Mouse (Mus musculus) hindbrain, embryonic 11.5 days (tissue): ENCODE data around the gene Rbl1. TPM values are rescaled to one million over a fixed set of nuclear protein-coding genes. Genes with fewer than 3 reads are reported as not detected.
A peak's percentile ranks its signal among the peaks of the same experiment; 100 is the strongest.
"Not testable (repeated sequence)": the region's sequence is repeated elsewhere in the genome, so short reads cannot be mapped to it uniquely, and the experiment has no call there.

Experiments
- ATAC-seq: fragments of 200-750 bp; cut with Nextera tagmentation; 2 replicates; pipeline ENCODE4 v1.8.0; 2017; ENCODE audit warnings: mild to moderate bottlenecking, moderate TSS enrichment, moderate library complexity; ENCODE audit not compliant: low FRiP score
- DNase-seq: peaks from one replicate; pipeline ENCODE4 v3.0.0-alpha.2; 2015; ENCODE audit warnings: low spot score
- H3K27ac ChIP-seq: fragments of 300-500 bp; sonication (generic); 2 replicates; pipeline ENCODE4 v1.5.1; 2014; ENCODE audit warnings: mild to moderate bottlenecking, low read depth, low read length
- H3K27me3 ChIP-seq: fragments of 300-500 bp; sonication (generic); 2 replicates; pipeline ENCODE4 v1.6.1; 2014; ENCODE audit warnings: mild to moderate bottlenecking, low read length, moderate library complexity, mixed read lengths; ENCODE audit not compliant: control insufficient read depth, insufficient read depth
- H3K36me3 ChIP-seq: fragments of 300-500 bp; sonication (generic); 2 replicates; pipeline ENCODE4 v1.6.1; 2014; ENCODE audit warnings: mild to moderate bottlenecking, low read length, moderate library complexity, mixed read lengths; ENCODE audit not compliant: control insufficient read depth, insufficient read depth
- H3K4me1 ChIP-seq: fragments of 300-500 bp; sonication (generic); replicated peaks from 2 replicates; pipeline ENCODE4 v1.6.1; 2014; ENCODE audit warnings: low read length, mixed read lengths; ENCODE audit not compliant: control insufficient read depth, insufficient read depth
- H3K4me2 ChIP-seq: fragments of 300-500 bp; sonication (generic); replicated peaks from 2 replicates; pipeline ENCODE4 v1.6.1; 2014; ENCODE audit warnings: mild to moderate bottlenecking, low read depth, low read length
- H3K4me3 ChIP-seq: fragments of 300-500 bp; sonication (generic); 2 replicates; pipeline ENCODE4 v1.5.1; 2014; ENCODE audit warnings: low read depth, low read length
- H3K9ac ChIP-seq: fragments of 300-500 bp; sonication (generic); 2 replicates; pipeline ENCODE4 v1.6.1; 2014; ENCODE audit warnings: low read depth, low read length
- H3K9me3 ChIP-seq: fragments of 300-500 bp; sonication (generic); 2 replicates; pipeline ENCODE4 v1.6.1; 2016; ENCODE audit warnings: low read length; ENCODE audit not compliant: control insufficient read depth
- WGBS: fragments of 180-500 bp; shearing (Covaris S2); extraction: QIAGEN DNeasy Blood & Tissue Kit; methylation state at CpG from one replicate; pipeline ENCODE4 v1.1.7; 2014; 5-methylcytosine and 5-hydroxymethylcytosine counted together
- polyA plus RNA-seq: library from polyadenylated mRNA; unstranded; fragments of >200 nt; fragmentation: Nextera tagmentation; extraction: Ambion mirVana; gene quantifications from 2 replicates; pipeline ENCODE4 v1.2.1, GENCODE M21; 2014

The Rbl1 gene
- polyA plus RNA-seq, 1 experiment from 2014 or later, result 31.8 TPM

DNA sequence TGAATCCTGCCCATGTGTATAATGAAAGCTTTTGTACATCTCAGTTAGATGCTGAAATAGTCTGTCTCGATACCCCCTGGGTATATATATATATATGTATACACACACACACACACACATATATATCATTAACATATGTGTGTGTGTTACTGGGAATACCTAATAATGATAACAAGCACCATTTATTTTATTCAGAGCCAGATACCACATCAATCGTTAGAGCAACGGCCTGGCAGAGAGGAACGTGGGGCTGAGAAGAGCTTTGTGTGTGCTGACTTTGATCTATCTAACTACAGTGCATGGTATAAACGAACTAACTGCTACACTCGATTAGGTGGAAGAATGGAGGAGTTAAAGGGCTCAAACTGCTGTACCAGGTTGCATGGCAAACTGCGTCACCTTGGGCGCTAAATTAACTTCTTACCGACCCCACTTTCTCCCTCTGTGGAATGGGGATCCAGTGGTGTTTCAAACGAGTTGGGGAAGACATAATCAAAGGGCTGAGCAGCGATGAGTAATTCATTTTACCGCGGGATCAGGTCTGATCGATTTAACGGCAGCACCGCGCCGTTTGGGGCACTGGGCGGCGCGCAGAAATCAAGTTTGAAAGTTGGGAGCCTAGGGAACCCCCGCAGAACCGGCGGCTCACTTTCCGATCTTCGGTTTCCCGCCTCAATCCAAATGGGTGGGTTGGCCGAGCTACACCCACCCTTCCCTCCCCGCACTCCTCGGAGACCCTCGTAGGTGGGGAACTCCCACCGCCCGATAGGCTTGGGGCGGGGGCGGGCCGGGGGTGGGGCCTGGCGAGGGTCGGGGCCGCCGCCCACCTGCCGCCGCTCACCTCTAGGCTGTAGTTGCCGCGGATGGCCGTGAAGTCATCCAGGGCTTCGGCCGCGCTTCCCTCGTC is 622 bp downstream of the Rbl1 start:
- 3% methylated on average over 44 of the region's 49 CpGs for WGBS
- DNase-seq, result no peak
- ATAC-seq, result peak; percentile 87

DNA sequence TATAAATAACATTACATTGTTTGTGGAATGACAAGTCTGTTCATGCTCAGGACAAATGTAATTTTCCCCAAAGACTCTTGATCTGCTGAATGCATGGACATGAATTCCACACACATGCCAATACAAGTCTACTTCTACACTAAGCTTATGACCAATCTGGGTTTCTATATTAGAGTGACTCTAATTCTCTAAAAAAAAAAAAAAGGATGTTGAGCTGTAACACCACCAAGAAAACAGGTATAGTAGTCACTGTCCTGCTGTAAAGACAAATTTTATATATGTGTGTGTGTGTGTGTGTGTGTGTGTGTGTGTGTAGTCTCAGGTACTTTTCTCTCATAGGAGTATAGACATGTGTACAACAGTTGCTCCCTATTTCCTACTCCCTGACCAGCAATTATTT is 1.3 kb downstream of the Rbl1 start:
- DNase-seq (no peak), ATAC-seq (no peak)
- Histone ChIP-seq H3K9ac (no peak overlapping the region), H3K36me3 (peaks cover 10% of the 10 kb centered on the region), H3K27ac (no peak overlapping the region), H3K4me2 (no peak overlapping the region), H3K4me3 (peak overlapping the region; percentile 75), H3K27me3 (no peaks in the 10 kb centered on the region), H3K4me1 (no peaks in the 10 kb centered on the region), H3K9me3 (no peaks in the 10 kb centered on the region)

More for the DNA sequence above, 622 bp downstream of the Rbl1 start:
- Histone ChIP-seq H3K27ac (peak overlapping the region; percentile 94), H3K4me1 (no peaks in the 10 kb centered on the region), H3K9me3 (no peaks in the 10 kb centered on the region), H3K27me3 (no peaks in the 10 kb centered on the region), H3K36me3 (peaks cover 7% of the 10 kb centered on the region), H3K9ac (peak overlapping the region; percentile 85), H3K4me3 (peak overlapping the region; percentile 75), H3K4me2 (peak overlapping the region; percentile 85)

DNA sequence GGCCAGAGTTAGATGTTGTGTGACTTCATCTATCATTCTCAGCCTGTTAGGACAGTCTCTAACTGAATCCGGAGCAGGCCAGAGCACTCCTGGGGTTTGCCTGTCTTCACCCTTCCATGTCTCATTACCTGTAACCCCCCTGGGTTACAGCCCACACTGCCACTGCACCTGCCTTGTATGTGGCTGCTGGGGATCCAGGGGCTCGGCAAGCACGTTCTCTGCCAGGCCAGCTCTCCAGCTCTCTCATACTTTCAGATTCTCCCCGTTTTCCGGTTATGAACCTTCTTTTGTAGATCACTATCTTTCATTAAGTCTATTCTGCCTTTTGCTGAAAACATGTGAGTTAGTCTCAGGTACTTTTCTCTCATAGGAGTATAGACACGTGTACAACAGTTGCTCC is 2.0 kb downstream of the Rbl1 start:
- no peaks in the 10 kb centered on the region for H3K9me3 ChIP-seq
- no peak overlapping the region for H3K9ac ChIP-seq
- no peak overlapping the region for H3K27ac ChIP-seq
- peaks cover 10% of the 10 kb centered on the region for H3K36me3 ChIP-seq
- H3K27me3 ChIP-seq, result no peaks in the 10 kb centered on the region
- WGBS, result 75% methylated on average over 6 of the region's 6 CpGs
- H3K4me1 ChIP-seq, result no peaks in the 10 kb centered on the region
- DNase-seq, result no peak
- H3K4me2 ChIP-seq, result no peak overlapping the region
- H3K4me3 ChIP-seq, result no peak overlapping the region
- ATAC-seq, result no peak

DNA sequence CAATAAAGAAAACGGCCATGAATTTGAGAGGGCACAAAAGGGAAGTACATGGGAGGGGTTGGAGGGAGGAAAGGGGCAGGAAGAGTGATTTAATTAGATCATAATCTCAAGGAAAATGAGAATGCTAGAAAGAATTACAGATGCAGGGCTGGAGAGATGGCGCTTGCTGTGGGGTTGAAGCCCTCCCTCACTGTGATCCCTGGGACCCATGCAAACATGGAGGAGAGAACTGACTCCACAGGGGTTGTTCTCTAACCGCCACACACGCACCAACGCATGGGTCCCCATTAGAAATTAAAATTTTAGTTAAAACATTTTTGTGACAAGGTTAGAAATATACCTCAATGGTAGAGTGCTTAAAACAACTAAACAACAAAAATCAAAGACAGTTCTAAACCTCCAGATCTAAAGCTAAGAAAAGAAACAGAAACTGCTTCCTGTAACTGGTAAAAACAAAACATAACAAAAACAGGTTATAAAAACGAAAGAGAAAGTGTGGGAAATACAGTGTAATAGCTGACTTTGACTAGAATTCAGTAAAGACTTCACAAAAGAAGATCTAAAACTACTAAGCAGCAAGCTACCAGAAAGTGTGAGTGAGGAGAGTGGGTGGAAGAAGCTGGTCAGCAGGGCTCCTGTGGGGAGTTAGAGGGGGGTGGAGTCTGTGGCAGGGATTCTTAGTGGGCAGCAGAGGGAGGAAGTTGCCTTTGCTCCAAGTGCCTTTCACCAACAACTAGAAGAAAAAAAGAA is 3.1 kb downstream of the Rbl1 start:
- Histone ChIP-seq H3K27me3 (no peaks in the 10 kb centered on the region), H3K4me2 (no peak overlapping the region), H3K27ac (no peak overlapping the region), H3K4me1 (no peaks in the 10 kb centered on the region), H3K9ac (no peak overlapping the region), H3K36me3 (peaks cover 10% of the 10 kb centered on the region), H3K4me3 (no peak overlapping the region), H3K9me3 (no peaks in the 10 kb centered on the region)
- ATAC-seq (no peak), DNase-seq (no peak)
- 85% methylated on average over 6 of the region's 6 CpGs for WGBS

DNA sequence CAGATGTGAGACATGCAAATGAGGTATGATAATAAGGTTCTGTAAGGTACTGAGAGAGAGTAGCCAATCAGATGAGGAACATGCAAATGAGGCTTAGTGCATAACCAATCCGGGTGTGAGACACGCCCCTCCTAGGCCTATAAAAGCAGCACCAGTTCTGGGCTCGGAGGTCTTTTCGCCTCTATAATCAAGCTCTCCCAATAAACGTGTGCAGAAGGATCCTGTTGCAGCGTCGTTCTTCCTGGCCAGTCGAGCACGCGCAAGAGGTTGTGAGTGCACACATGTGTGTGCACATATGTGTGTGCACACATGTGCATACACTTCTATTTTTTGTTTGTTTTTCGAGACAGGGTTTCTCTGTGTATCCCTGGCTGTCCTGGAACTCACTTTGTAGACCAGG is 5.9 kb downstream of the Rbl1 start:
- H3K27me3 ChIP-seq, H3K27ac ChIP-seq, DNase-seq, H3K9ac ChIP-seq, H3K36me3 ChIP-seq, H3K4me2 ChIP-seq, H3K9me3 ChIP-seq, H3K4me1 ChIP-seq, ATAC-seq, H3K4me3 ChIP-seq: not testable (repeated sequence)
- 97% methylated on average over 10 of the region's 11 CpGs for WGBS

DNA sequence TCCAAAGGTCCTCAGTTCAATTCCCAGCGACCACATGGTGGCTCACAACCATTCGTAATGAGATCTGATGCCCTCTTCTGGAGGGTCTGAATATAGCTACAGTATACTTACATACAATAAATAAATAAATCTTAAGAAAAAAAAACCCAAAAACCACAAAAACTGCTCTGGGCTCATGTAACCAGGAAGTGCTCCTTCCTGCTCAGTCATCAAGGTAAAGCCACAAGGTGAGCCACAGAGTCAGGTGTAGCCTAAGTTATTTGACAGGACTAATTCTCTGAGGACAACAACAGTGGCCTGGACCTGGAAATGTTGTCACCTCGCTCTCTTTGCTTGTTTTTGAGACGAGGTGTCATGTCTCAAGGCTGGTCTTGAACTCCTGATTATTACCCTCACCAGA is 13.7 kb downstream of the Rbl1 start:
- no peak for ATAC-seq

DNA sequence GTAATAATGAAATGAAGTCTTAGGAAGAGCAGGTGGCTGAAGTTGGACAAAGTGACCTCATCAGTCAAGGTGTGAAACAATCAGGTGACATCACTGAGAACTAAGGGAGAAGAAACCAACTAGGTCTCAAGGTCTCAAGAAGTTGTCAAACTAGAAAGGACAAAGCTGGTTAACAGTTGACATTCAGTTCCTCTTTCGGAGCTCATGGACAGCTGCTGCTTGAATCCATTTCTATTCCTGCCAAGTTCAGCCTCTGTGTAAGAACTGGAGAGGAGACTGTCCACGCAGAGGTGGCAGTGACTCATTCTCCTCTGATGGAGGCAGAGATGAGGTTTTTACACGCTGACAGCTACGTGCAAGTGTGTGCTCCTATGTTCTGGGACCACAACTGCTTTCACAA is 17.1 kb downstream of the Rbl1 start:
- Histone ChIP-seq H3K4me2 (no peak overlapping the region), H3K36me3 (peaks cover 14% of the 10 kb centered on the region; the same call in 1 of the 2 replicates), H3K27ac (no peak overlapping the region), H3K9ac (no peak overlapping the region), H3K27me3 (no peaks in the 10 kb centered on the region), H3K9me3 (no peaks in the 10 kb centered on the region), H3K4me3 (no peak overlapping the region), H3K4me1 (no peaks in the 10 kb centered on the region)
- ATAC-seq (no peak), DNase-seq (no peak)
- 91% methylated on average over 4 of the region's 4 CpGs for WGBS

More for the DNA sequence above, 13.7 kb downstream of the Rbl1 start:
- WGBS, result 96% methylated on average over 4 of the region's 4 CpGs
- H3K4me1 ChIP-seq, result no peaks in the 10 kb centered on the region
- no peak overlapping the region for H3K27ac ChIP-seq
- H3K9ac ChIP-seq, result no peak overlapping the region
- peaks cover 19% of the 10 kb centered on the region; the same call in 1 of the 2 replicates for H3K36me3 ChIP-seq
- H3K4me3 ChIP-seq, result no peak overlapping the region
- no peaks in the 10 kb centered on the region for H3K27me3 ChIP-seq
- no peaks in the 10 kb centered on the region for H3K9me3 ChIP-seq
- no peak overlapping the region for H3K4me2 ChIP-seq
- no peak for DNase-seq

DNA sequence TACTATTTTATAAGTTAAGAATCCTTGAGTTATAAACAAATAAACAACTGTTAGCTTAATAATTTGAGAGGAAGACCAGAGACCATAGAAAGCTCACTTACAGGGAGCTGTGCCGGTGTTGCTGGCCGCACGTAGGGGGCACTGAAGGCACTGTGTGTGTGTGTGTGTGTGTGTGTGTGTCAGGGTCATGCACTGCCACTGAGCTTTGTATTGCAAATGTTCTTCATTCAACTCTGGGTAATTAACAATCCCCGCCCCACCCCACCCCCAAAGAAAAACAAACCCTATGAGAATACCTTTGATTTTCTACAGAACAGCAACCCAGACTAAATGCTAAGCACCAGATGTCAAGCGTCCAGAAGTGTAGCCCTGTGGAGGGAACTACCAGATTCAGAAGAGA is 17.8 kb downstream of the Rbl1 start:
- peaks cover 12% of the 10 kb centered on the region; the same call in 1 of the 2 replicates for H3K36me3 ChIP-seq
- H3K9me3 ChIP-seq, result no peaks in the 10 kb centered on the region
- H3K27ac ChIP-seq, result no peak overlapping the region
- no peaks in the 10 kb centered on the region for H3K27me3 ChIP-seq
- H3K4me1 ChIP-seq, result no peaks in the 10 kb centered on the region
- no peak overlapping the region for H3K9ac ChIP-seq
- no peak for DNase-seq
- no peak for ATAC-seq
- 35% methylated on average over 5 of the region's 5 CpGs for WGBS
- H3K4me2 ChIP-seq, result no peak overlapping the region
- H3K4me3 ChIP-seq, result no peak overlapping the region
